ENCODE assay signal across 9 mouse cellular contexts in the genomic region with DNA sequence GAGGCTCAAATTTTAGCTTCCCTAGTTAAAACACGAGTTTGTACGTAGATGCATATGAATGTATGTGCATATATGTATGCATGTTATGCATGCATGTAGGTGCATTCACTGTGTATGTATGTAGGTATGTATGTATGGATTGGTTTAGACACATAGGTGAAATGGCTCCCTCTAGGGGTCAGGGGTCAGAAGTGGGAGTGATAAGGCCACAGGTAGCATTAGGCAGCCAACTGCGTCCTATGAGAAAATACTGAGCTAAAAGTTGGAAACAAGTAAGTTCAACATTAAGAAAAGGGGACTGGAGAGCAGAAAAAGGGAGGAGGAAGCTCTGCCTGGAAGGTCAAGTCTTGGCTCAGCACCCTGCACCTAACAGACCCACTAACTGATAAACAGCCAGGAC. TPM values are rescaled to one million over a fixed set of nuclear protein-coding genes. Genes with fewer than 3 reads are reported as not detected.
DNase-seq lines count a peak whose midpoint lies in the region; ATAC-seq and TF ChIP-seq lines count a peak whose summit lies in the region.
"Had no signal": no experiment of that assay in that cellular context is flagged by ENCODE, and none has a peak within 500 bp of the region (broad histone marks: within the 10 kb centered on the region; RNA-seq: fewer than 3 reads in every experiment).

No protein-coding gene starts in this region.

- H3K4me3 ChIP-seq in liver, embryonic 12.5 days: no peak overlapping the region
- no peak overlapping the region for H3K4me3 ChIP-seq in liver, embryonic 14.5 days (ENCODE audit: insufficient read depth in 1 of 2, low read depth in 2 of 2, low read length in 2 of 2)
- H3K4me3 ChIP-seq in thymus, adult 2 months (ENCODE audit: control insufficient read depth, insufficient read depth, low read length): no peak overlapping the region
- H3K4me3 ChIP-seq in heart, embryonic 11.5 days (ENCODE audit: low read depth, low read length): no peak overlapping the region
- H3K4me3 ChIP-seq: liver, embryonic 15.5 days had no signal

- H3K4me2 ChIP-seq in liver, embryonic 12.5 days: no peak overlapping the region
- no peak overlapping the region for H3K4me2 ChIP-seq in liver, embryonic 14.5 days (ENCODE audit: low read depth)
- H3K4me2 ChIP-seq in heart, embryonic 11.5 days: no peak overlapping the region
- H3K4me2 ChIP-seq: liver, embryonic 15.5 days had no signal

- no peaks in the 10 kb centered on the region for H3K27me3 ChIP-seq in liver, embryonic 12.5 days (replicated peaks)
- H3K27me3 ChIP-seq in liver, embryonic 14.5 days (ENCODE audit: control insufficient read depth, insufficient read depth, low read length): no peaks in the 10 kb centered on the region
- no peaks in the 10 kb centered on the region for H3K27me3 ChIP-seq in thymus, adult 2 months (ENCODE audit: control insufficient read depth, insufficient read depth, low read length)
- H3K27me3 ChIP-seq in heart, embryonic 11.5 days (ENCODE audit: control insufficient read depth, insufficient read depth, low read length): no peaks in the 10 kb centered on the region
- H3K27me3 ChIP-seq: liver, embryonic 15.5 days had no signal

- WGBS in liver, embryonic 12.5 days (ENCODE audit: insufficient replicate concordance): 71% methylated on average over 3 of the region's 3 CpGs
- 76% methylated on average over 3 of the region's 3 CpGs for WGBS in liver, embryonic 14.5 days (ENCODE audit: insufficient replicate concordance)
- WGBS in thymus, adult 2 months: 94% methylated on average over 3 of the region's 3 CpGs
- WGBS in heart, embryonic 11.5 days (ENCODE audit: insufficient replicate concordance): 82% methylated on average over 3 of the region's 3 CpGs

- no peak for ATAC-seq in liver, embryonic 12.5 days
- no peak for ATAC-seq in liver, embryonic 14.5 days (ENCODE audit: insufficient read depth)
- no peak for ATAC-seq in heart, embryonic 11.5 days (replicated peaks; ENCODE audit: insufficient number of reproducible peaks, low FRiP score, low TSS enrichment)

- H3K36me3 ChIP-seq in liver, embryonic 12.5 days: peaks cover 15% of the 10 kb centered on the region
- no peaks in the 10 kb centered on the region for H3K36me3 ChIP-seq in liver, embryonic 14.5 days (replicated peaks; ENCODE audit: control insufficient read depth, insufficient read depth, low read depth)
- H3K36me3 ChIP-seq in thymus, adult 2 months (ENCODE audit: control insufficient read depth, insufficient read depth, low read length): peaks cover 21% of the 10 kb centered on the region
- peaks cover 4% of the 10 kb centered on the region; the same call in 1 of the 2 replicates for H3K36me3 ChIP-seq in heart, embryonic 11.5 days (ENCODE audit: control insufficient read depth, insufficient read depth, low read length)

- DNase-seq in liver: peak; percentile 51
- peak; percentile 24 for DNase-seq in NIH3T3 (ENCODE audit: low read depth)
- DNase-seq in liver, embryonic 14.5 days (ENCODE audit: low read depth in 3 of 3, low spot score in 3 of 3): no peak
- DNase-seq in thymus, adult 2 months: peak; percentile 64
- no peak for DNase-seq in left cerebral cortex, adult 18-20 months (ENCODE audit: low spot score in 2 of 2)
- DNase-seq in heart, postnatal 4 days: no peak

- H3K4me1 ChIP-seq in liver, embryonic 12.5 days: no peaks in the 10 kb centered on the region
- H3K4me1 ChIP-seq in liver, embryonic 14.5 days (replicated peaks; ENCODE audit: control insufficient read depth in 2 of 2, insufficient read depth in 2 of 2, low read length in 1 of 2): no peaks in the 10 kb centered on the region
- no peaks in the 10 kb centered on the region for H3K4me1 ChIP-seq in thymus, adult 2 months (replicated peaks; ENCODE audit: control insufficient read depth, insufficient read depth, low read length)
- H3K4me1 ChIP-seq in heart, embryonic 11.5 days (ENCODE audit: control insufficient read depth, insufficient read depth, low read length): no peaks in the 10 kb centered on the region
- H3K4me1 ChIP-seq: liver, embryonic 15.5 days had no signal

- TF ChIP-seq POLR2A in thymus, adult 2 months (IDR thresholded peaks at IDR 0.05; ENCODE audit: control insufficient read depth, extremely low read depth, insufficient read depth, low read length, poor library complexity): no peak

- no peak for TF ChIP-seq EP300 in liver, embryonic 14.5 days (IDR thresholded peaks at IDR 0.05; ENCODE audit: low read depth)

- no peak overlapping the region for H3K27ac ChIP-seq in liver, embryonic 12.5 days
- no peak overlapping the region for H3K27ac ChIP-seq in liver, embryonic 14.5 days
- no peak overlapping the region for H3K27ac ChIP-seq in thymus, adult 2 months (ENCODE audit: control insufficient read depth, insufficient read depth, low read length)
- H3K27ac ChIP-seq in heart, embryonic 11.5 days (ENCODE audit: low read depth, low read length): no peak overlapping the region
- H3K27ac ChIP-seq: liver, embryonic 15.5 days had no signal

- no peak overlapping the region for H3K9ac ChIP-seq in liver, embryonic 12.5 days
- no peak overlapping the region for H3K9ac ChIP-seq in liver, embryonic 14.5 days (replicated peaks)
- no peak overlapping the region for H3K9ac ChIP-seq in heart, embryonic 11.5 days (ENCODE audit: low read depth, low read length)
- H3K9ac ChIP-seq: liver, embryonic 15.5 days had no signal

- peak; percentile 67 for TF ChIP-seq CTCF in liver, embryonic 14.5 days (IDR thresholded peaks at IDR 0.05; ENCODE audit: low read depth)
- no peak for TF ChIP-seq CTCF in thymus, adult 2 months (IDR thresholded peaks at IDR 0.05; ENCODE audit: borderline replicate concordance, control insufficient read depth, extremely low read depth, insufficient read depth, low read length, poor library complexity)

- no peaks in the 10 kb centered on the region for H3K9me3 ChIP-seq in liver, embryonic 12.5 days (replicated peaks)
- no peaks in the 10 kb centered on the region for H3K9me3 ChIP-seq in liver, embryonic 14.5 days (ENCODE audit: control insufficient read depth, low read length)
- no peaks in the 10 kb centered on the region for H3K9me3 ChIP-seq in heart, embryonic 11.5 days (replicated peaks; ENCODE audit: control insufficient read depth, low read length)
- H3K9me3 ChIP-seq: liver, embryonic 15.5 days had no signal

RNA-seq across cellular contexts. Expression of a gene that starts 21.4 kb away (rescaled TPM):
- polyA plus RNA-seq in liver, embryonic 12.5 days (2016; fragmentation: Nextera tagmentation; extraction: Ambion mirVana): 3.8 and 4.3 TPM in 2 replicates
- polyA plus RNA-seq in liver, embryonic 14.5 days (2012; rRNA removed): 0.88 and 1.3 TPM in 2 replicates
- 3.0 and 4.0 TPM in 2 replicates for polyA plus RNA-seq in liver, embryonic 14.5 days (2014; fragmentation: Nextera tagmentation; extraction: Ambion mirVana)
- 12.3 and 17.1 TPM in 2 replicates for polyA plus RNA-seq in thymus, adult 2 months (2012; rRNA removed)
- 7.1 and 8.2 TPM in 2 replicates for polyA plus RNA-seq in heart, embryonic 11.5 days (2014; fragmentation: Nextera tagmentation; extraction: Ambion mirVana)
- total RNA-seq in left cerebral cortex, adult 18-20 months (2021): 10 to 100 TPM; 27.3 to 28.4 TPM
- 1 to 10 TPM; 7.8 to 9.7 TPM for total RNA-seq in heart, postnatal 4 days (2021)

RNA-seq across cellular contexts. Expression of a gene that starts 24.0 kb away (rescaled TPM):
- polyA plus RNA-seq in liver, embryonic 12.5 days (2016; fragmentation: Nextera tagmentation; extraction: Ambion mirVana): 2.0 and 2.4 TPM in 2 replicates
- 0.14 and 0.38 TPM in 2 replicates for polyA plus RNA-seq in liver, embryonic 14.5 days (2012; rRNA removed)
- polyA plus RNA-seq in liver, embryonic 14.5 days (2014; fragmentation: Nextera tagmentation; extraction: Ambion mirVana): 0.43 TPM in 2 replicates
- 10.7 and 11.8 TPM in 2 replicates for polyA plus RNA-seq in thymus, adult 2 months (2012; rRNA removed)
- polyA plus RNA-seq in heart, embryonic 11.5 days (2014; fragmentation: Nextera tagmentation; extraction: Ambion mirVana): 7.3 and 7.9 TPM in 2 replicates
- 10 to 100 TPM; 16.9 to 19.1 TPM for total RNA-seq in left cerebral cortex, adult 18-20 months (2021)
- total RNA-seq in heart, postnatal 4 days (2021): 10 to 100 TPM; 13.6 to 16.0 TPM

RNA-seq across cellular contexts. Expression of a gene that starts 58.4 kb away (rescaled TPM):
- 34.5 and 35.9 TPM in 2 replicates for polyA plus RNA-seq in liver, embryonic 12.5 days (2016; fragmentation: Nextera tagmentation; extraction: Ambion mirVana)
- polyA plus RNA-seq in liver, embryonic 14.5 days (2012; rRNA removed): 4.9 and 9.5 TPM in 2 replicates
- polyA plus RNA-seq in liver, embryonic 14.5 days (2014; fragmentation: Nextera tagmentation; extraction: Ambion mirVana): 21.9 and 25.7 TPM in 2 replicates
- 19.8 and 21.4 TPM in 2 replicates for polyA plus RNA-seq in thymus, adult 2 months (2012; rRNA removed)
- 47.6 and 59.2 TPM in 2 replicates for polyA plus RNA-seq in heart, embryonic 11.5 days (2014; fragmentation: Nextera tagmentation; extraction: Ambion mirVana)
- total RNA-seq in left cerebral cortex, adult 18-20 months (2021): 10 to 100 TPM; 56.1 to 58.3 TPM
- total RNA-seq in heart, postnatal 4 days (2021): 10 to 100 TPM; 52.6 to 58.4 TPM

Comparison
In these comparisons a context has a peak if more than half of its experiments do, and no peak if none do; other contexts are left out.
1. DNase-seq: peak in liver (single experiment), NIH3T3 (single experiment) and thymus, adult 2 months (single experiment); none in liver, embryonic 14.5 days (0 of 3), left cerebral cortex, adult 18-20 months (0 of 2) and heart, postnatal 4 days (single experiment).